ENCODE assay signal across 8 mouse cellular contexts in the genomic region with DNA sequence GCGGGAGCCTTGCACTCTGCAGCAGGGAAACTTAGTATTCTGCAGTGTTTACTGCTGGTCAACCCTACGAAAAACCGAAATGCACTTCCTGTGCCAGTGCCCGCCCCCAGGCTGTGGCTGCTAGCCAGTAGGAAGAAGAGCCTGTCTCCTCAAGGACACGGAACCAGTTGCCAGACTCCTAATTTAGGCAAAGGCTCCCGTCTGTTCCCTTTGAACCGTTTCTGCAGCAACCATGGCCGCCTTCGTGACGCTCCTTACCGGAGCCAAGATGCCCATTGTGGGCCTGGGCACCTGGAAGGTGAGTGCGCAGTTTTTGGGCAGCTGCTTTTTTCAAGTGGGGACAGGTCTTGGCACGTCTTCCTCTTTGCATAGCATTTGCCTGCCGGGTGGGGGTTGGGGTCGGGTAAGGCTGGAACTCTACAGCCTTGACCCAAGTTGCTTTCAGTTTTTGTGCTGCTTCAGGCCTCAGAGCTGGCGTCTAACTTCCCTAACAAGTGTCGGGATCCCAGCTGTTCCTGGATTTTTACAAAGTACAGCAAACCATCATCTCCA. TPM values are rescaled to one million over a fixed set of nuclear protein-coding genes. Genes with fewer than 3 reads are reported as not detected.
DNase-seq lines count a peak whose midpoint lies in the region; ATAC-seq and TF ChIP-seq lines count a peak whose summit lies in the region.

Akr1b10 (plus strand) TSS at position 109 of the 552 bp plus-strand sequence.

- peak within 1 kb of the TSS; percentile 92 for H3K27ac ChIP-seq in gastrocnemius, adult 2 months
- H3K27ac ChIP-seq in hindbrain, embryonic 16.5 days (ENCODE audit: low read depth, low read length) = peak within 1 kb of the TSS; percentile 67

- intact Hi-C loops in gastrocnemius, adult 2 months (cut with DNase I) = no loop called here

- H3K36me3 ChIP-seq in hindbrain, embryonic 16.5 days (ENCODE audit: control insufficient read depth, insufficient read depth, low read length) = no peaks in the 10 kb centered on the region

- 3% methylated on average over 17 of the region's 17 CpGs for WGBS in hindbrain, embryonic 16.5 days

- no peaks in the 10 kb centered on the region for H3K9me3 ChIP-seq in hindbrain, embryonic 16.5 days (ENCODE audit: control insufficient read depth, low read length)

- peak; percentile 96 for ATAC-seq in hindbrain, embryonic 16.5 days

- peaks cover 3% of the 10 kb centered on the region for H3K4me1 ChIP-seq in hindbrain, embryonic 16.5 days (ENCODE audit: control insufficient read depth, insufficient read depth, low read depth, low read length)

- peak; percentile 77 for DNase-seq in ZHBTc4 (ENCODE audit: low read depth, low spot score)
- peak; percentile 46 to 74 for DNase-seq in cerebellum, postnatal 4 days (ENCODE audit: low spot score in 2 of 2)
- DNase-seq in gastrocnemius, adult 2 months = peak; percentile 88
- peak; percentile 72 for DNase-seq in left cerebral cortex, adult 11 months (ENCODE audit: low spot score)
- DNase-seq in lung, postnatal 36 days = peak; percentile 91
- DNase-seq in retina, postnatal 1 day = peak; percentile 73
- peak; percentile 76 to 79 for DNase-seq in urinary bladder, adult 18-20 months (ENCODE audit: low spot score in 2 of 2)

- H3K4me2 ChIP-seq in hindbrain, embryonic 16.5 days (ENCODE audit: low read length) = peak within 1 kb of the TSS; percentile 75

- peak within 1 kb of the TSS; percentile 89 for H3K4me3 ChIP-seq in gastrocnemius, adult 2 months
- peak within 1 kb of the TSS; percentile 49 for H3K4me3 ChIP-seq in hindbrain, embryonic 16.5 days (ENCODE audit: low read length)

- peak within 1 kb of the TSS; percentile 64 for H3K9ac ChIP-seq in hindbrain, embryonic 16.5 days (ENCODE audit: low read depth, low read length)

- no peaks in the 10 kb centered on the region for H3K27me3 ChIP-seq in hindbrain, embryonic 16.5 days (replicated peaks; ENCODE audit: control insufficient read depth, insufficient read depth, low read length)

- no peak for TF ChIP-seq CTCF in gastrocnemius, adult 2 months (IDR thresholded peaks at IDR 0.05)

RNA-seq across cellular contexts. Expression of gene Akr1b10, which starts in this region (rescaled TPM):
- 10 to 100 TPM; 48.5 to 62.6 TPM for total RNA-seq in gastrocnemius, adult 2 months (2021)
- polyA plus RNA-seq in hindbrain, embryonic 16.5 days (2015; fragmentation: Nextera tagmentation; extraction: Ambion mirVana) = 15.0 and 18.6 TPM in 2 replicates

Comparison
In these comparisons a context has a peak if more than half of its experiments do, and no peak if none do; other contexts are left out.
1. Peak in every context shown above with its lines: DNase-seq, ATAC-seq, H3K4me3 ChIP-seq and H3K27ac ChIP-seq.